Mouse (Mus musculus): ENCODE data around the gene Lrmda.
A peak's percentile ranks its signal among the peaks of the same experiment; 100 is the strongest.

The Lrmda gene

GRCm38 (mm10) chr14:22019252-22019948 is at the start of gene Lrmda:
Lrmda (plus strand) TSS chr14:22019712.
- DNase-seq (ENCODE audit: low read depth): no peak

DNA sequence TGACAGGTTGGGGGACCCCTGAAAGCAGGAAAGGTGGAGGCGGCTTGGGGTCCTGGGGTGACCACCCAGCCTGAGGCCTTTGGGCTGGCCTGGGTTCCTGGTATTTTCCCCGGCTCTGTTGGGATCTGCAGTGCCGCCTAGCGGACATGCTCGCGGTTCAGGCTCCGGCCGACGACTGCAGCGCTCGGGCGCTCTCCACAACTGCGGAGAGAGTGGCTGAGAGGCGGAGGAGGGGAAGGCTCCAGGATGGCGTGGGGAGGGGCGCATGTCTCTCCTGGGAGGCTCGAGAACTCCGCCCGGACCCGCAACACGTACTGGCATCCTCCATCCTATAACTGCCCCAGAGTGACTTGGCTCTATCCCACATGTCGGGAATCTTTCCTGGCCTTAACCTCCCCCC is 38.0 kb upstream of the Lrmda start:
- peak; percentile 71 for DNase-seq (ENCODE audit: low read depth)

GRCm38 (mm10) chr14:21982096-21982591 is 37.4 kb upstream of the Lrmda start:
- DNase-seq (ENCODE audit: low read depth): peak; percentile 17

DNA sequence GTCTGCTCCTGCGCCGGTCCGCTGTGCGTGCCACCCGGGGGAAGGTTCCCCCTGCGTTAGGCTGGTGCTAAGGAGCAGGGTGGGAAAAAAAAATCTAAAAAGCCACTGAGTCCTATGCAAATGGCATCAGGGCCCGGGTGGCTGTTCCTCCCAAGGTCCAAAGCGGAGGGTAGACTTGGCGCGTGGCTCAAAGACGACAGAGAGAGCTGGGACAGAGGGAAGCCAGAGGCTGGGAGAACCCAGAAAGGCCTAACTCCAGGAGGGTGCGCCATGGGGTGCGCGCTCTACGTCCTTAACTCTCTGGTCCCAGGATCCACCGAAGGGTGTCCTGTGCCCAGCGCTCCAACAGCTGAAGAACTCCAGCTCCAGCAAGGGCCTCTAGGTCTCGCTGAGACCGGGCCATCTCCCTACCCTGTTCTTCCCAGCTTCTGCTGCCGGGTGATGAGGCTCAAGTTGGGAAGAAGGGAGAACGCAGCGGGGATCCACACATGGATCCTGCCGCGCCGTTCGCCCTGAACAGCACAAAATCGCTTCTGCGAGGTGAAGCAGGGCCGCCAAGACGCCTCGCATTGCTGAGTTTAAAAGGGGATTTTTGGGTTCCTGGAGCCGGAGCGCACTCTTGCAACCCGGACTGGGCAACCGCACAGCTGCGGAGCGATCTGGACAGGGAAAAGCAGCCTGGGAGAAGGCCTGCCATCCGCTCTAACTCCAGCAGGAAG is 36.8 kb upstream of the Lrmda start:
- peak; percentile 21 for DNase-seq (ENCODE audit: low read depth)

- DNase-seq (ENCODE audit: low read depth): peak; percentile 6
Observed at GRCm38 (mm10) chr14:21983311-21983949, 36.1 kb upstream of the Lrmda start.

DNA sequence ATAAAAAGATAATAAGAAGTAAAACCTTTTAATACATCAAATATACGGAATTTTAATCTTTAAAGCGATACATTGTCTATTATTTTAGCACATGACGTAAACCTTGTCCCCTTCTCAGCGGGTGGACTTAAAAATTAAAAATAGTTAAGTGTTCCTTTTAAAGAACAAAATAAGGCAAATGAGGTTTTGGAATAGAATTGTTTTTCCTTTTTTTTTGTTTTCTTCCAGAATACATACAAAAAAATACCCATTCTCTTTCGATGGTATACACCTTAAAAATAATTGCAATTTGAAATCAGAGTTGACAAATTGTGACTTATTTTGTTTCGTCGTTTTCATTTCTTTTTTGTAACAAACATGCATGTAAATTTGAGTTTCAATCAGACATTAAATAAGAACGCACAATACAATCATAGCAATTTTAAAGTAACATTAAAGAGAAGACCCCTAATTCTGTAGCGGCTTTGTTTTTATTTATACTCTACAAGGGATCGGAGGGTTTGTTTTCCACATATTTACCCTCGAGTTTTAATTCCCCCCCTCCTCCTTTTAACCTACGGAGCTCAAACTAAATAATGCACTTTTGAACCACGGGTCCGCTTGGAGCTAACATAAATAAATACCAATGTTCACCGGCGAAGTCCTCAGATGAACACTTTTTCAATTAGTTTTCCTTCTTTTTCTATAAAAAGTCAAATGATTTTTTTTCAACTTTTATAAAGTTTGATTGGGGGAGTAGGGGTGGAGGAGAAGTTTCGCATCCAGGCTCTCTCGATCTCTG is 35.4 kb upstream of the Lrmda start:
- DNase-seq (ENCODE audit: low read depth): no peak

- peak; percentile 10 for DNase-seq (ENCODE audit: low read depth)
Observed at GRCm38 (mm10) chr14:21984757-21985425, 34.6 kb upstream of the Lrmda start.

DNA sequence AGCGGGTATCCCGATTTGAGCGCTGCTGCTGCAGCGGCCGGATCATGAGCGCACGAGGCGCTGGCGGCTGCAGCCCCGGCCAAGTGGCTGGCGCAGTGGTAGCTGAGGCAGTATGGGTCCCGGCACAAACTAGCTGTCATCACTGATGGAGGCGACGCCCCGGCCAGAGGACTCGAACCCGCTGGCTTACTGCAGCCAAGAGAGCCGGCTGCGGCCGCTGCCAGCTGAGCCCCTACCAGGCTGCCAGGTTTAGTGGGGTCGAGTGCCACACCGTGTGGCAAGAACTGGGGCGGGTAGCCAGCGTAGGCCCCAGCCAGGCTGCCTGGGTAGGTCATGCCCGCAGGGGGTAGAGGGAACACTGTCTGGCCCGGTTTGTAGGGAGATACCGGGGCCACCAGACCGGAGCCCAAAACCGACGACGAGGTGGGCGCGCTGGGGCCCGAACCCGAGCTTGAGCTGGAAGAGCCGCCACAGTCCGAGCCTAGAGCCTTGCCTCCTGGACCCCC is 34.0 kb upstream of the Lrmda start:
- peak; percentile 9 for DNase-seq (ENCODE audit: low read depth)

- DNase-seq (ENCODE audit: low read depth): peak; percentile 27
Observed at GRCm38 (mm10) chr14:21985981-21986732, 33.4 kb upstream of the Lrmda start.

DNA sequence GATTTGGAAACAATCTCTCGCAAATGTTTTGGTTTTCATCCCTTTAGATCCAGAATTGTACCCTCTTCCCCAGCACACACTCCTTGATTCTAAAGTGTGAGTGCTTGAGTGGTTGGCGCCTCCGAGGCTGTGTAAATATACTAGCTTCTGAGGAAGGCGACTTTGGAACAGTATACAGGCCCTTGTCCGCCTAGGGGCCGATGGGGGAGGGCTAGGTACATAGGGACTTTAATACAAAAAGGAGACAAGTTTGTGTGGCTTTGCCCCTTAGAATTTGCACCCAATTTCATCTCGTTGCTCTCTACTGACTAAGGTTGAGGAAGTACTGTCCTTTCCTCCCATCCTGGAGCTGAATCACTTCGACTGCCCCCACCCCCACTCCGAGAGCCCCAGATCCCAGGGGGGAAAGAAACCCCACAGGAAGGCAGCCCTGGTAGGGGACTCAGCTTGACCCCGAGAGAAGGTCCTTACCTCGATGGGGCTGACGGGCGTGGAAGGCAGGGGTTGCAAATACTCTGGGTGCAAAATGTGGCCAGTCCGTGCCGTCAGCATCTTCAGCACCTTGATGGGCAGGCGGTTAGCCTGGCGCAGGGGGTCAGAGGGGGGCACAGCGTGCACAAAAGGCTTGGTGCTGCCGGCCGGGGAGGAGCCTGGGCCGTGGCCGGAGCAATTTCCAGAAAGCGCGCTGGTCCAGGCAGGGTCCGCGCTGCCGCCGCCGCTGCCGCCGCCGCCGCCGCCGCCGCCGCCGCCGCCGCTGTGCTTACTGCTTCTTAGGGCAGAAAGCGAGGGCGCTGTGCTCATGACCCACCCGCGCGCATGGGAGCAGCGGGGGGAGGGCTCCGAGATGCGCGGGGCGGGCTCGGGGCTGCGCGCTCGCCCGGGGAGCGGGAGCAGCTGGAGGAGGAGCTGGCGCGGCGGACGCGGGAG is 32.5 kb upstream of the Lrmda start:
- peak; percentile 23 for DNase-seq (ENCODE audit: low read depth)

DNA sequence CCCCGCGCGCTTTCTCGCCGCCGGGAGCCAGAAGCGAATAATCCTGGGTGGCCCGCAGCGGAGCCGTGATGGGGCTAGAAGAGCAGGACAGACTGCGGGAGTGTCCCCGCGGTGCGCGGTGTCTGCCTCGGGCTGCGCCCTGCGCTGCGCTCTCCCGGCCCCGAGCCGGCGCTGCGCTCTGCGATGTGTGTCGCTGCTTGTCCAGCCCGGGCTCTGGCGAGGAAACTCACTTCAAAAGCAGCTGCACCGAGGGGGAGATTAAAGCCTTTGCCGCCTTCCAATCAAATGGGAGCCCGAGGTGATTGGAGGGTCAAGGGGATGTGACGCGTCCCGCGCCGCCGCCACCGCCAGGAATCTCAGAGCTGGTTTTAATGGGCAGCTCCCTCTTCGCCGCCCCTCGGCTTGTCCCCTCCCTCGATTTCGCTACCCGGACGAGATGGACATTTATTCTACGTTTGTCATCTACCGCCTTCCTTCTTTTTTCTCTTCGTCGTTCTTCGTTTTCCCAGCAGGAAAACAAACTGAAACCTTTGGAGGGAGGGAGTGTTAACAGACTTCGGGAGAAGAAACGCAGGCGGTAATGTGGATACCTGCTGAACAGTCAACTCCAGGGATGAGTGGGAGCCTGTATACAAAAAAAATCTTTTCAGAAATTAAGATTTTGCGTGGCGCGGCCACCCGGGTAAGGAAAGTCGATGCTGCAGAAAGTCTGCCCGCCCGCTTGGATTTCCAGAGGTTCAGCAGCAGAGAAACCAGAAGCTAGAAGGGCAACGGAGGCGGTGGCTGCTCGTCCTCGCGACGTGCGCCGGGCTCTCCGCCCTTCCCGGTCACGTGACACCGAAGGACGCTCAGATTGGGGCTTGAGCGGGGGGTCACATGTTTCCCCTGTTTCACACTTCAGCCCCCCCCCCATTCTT is 31.6 kb upstream of the Lrmda start:
- DNase-seq (ENCODE audit: low read depth): peak; percentile 96

GRCm38 (mm10) chr14:21988577-21989290 is 30.8 kb upstream of the Lrmda start:
- DNase-seq (ENCODE audit: low read depth): no peak

- peak; percentile 40 for DNase-seq (ENCODE audit: low read depth)
Observed at GRCm38 (mm10) chr14:21989291-21989913, 30.1 kb upstream of the Lrmda start, which contains the start of gene Zfp503. Zfp503 (minus strand) TSS chr14:21989601.

- DNase-seq (ENCODE audit: low read depth): peak; percentile 26
Observed at GRCm38 (mm10) chr14:21990321-21991021, 29.0 kb upstream of the Lrmda start.

- peak; percentile 54 for DNase-seq (ENCODE audit: low read depth)
Observed at GRCm38 (mm10) chr14:21991251-21991780, 28.2 kb upstream of the Lrmda start.

DNA sequence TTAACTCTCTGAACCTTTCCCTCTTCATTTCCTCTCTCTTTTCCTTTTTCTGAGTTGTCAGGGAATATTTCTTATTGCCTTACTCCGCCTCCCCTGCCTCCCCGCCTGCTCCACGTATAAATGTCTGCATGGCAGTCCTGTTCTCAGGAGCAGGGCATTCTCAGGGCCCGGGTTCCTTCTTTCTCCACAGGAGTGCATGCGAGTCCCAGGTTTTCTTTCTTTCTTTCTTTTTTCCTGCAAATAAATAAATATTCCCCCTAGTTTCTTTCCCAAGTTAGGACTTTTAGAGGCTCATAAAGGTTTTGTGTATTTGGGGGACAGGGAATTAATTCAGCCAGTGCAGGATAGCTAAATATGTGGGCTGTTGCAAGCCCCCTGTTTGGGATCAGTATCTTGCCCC is 27.7 kb upstream of the Lrmda start:
- no peak for DNase-seq (ENCODE audit: low read depth)

All from fibroblast of lung, adult 2 months (primary cell).